Mouse (Mus musculus) neural tube, embryonic 14.5 days (tissue): Measurements from ENCODE around the gene 9230102O04Rik. TPM values are rescaled to one million over a fixed set of nuclear protein-coding genes. Genes with fewer than 3 reads are reported as not detected.

ENCODE experiments used
- ATAC-seq: fragments of 200-750 bp; cut with Nextera tagmentation; 2 replicates; pipeline ENCODE4 v1.8.0; 2017; ENCODE audit warnings: low read depth, mild to moderate bottlenecking, moderate TSS enrichment, moderate library complexity
- H3K27ac ChIP-seq: fragments of 300-500 bp; sonication (generic); 2 replicates; pipeline ENCODE4 v1.5.1; 2014; ENCODE audit warnings: low read depth, mild to moderate bottlenecking, control low read depth, low read length, moderate library complexity, mixed read lengths
- H3K27me3 ChIP-seq: fragments of 300-500 bp; sonication (generic); 2 replicates; pipeline ENCODE4 v1.6.1; 2014; ENCODE audit warnings: low read length; ENCODE audit not compliant: control insufficient read depth, insufficient read depth
- H3K36me3 ChIP-seq: fragments of 300-500 bp; sonication (generic); 2 replicates; pipeline ENCODE4 v1.6.1; 2014; ENCODE audit warnings: low read length, mixed read lengths; ENCODE audit not compliant: control insufficient read depth, insufficient read depth
- H3K4me1 ChIP-seq: fragments of 300-500 bp; sonication (generic); 2 replicates; pipeline ENCODE4 v1.6.1; 2014; ENCODE audit warnings: low read length; ENCODE audit not compliant: control insufficient read depth, insufficient read depth
- H3K4me2 ChIP-seq: fragments of 300-500 bp; sonication (generic); 2 replicates; pipeline ENCODE4 v1.6.1; 2014; ENCODE audit warnings: mild to moderate bottlenecking, low read depth, low read length, control low read depth
- H3K4me3 ChIP-seq: fragments of 300-500 bp; sonication (generic); 2 replicates; pipeline ENCODE4 v1.5.1; 2014; ENCODE audit warnings: low read depth, low read length, control low read depth, mixed read lengths
- H3K9ac ChIP-seq: fragments of 300-500 bp; sonication (generic); replicated peaks from 2 replicates; pipeline ENCODE4 v1.6.1; 2014; ENCODE audit warnings: low read depth, mild to moderate bottlenecking, control low read depth, low read length, mixed read lengths
- H3K9me3 ChIP-seq: fragments of 300-500 bp; sonication (generic); 2 replicates; pipeline ENCODE4 v1.6.1; 2016; ENCODE audit warnings: low read length; ENCODE audit not compliant: control insufficient read depth
- WGBS: fragments of 180-500 bp; shearing (Covaris S2); extraction: QIAGEN DNeasy Blood & Tissue Kit; methylation state at CpG from one replicate; pipeline ENCODE4 v1.1.7; 2014; 5-methylcytosine and 5-hydroxymethylcytosine counted together
- polyA plus RNA-seq: library from polyadenylated mRNA; unstranded; fragments of >200 nt; fragmentation: Nextera tagmentation; extraction: Ambion mirVana; gene quantifications from 2 replicates; pipeline ENCODE4 v1.2.1, GENCODE M21; 2014

9230102O04Rik gene
- polyA plus RNA-seq, 1 experiment from 2014 or later = 0.46 TPM

DNA sequence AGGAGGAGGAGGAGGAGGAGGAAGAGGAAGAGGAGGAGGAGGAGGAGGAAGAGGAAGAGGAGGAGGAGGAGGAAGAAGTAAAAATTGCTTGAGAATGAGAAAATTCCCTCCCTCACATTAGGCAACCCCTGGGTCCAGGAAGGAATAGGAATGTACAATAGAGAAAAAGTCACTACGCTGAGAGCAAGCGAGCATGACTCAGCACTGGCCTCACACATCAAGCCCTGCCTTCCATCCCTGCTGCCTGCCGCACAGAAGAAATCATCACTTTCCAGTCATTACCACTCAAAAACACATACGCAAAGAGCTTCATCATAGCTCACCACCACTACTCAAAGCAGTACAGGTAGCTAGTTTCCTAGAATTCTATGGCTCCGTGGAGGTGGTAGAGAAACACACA, 28.6 kb downstream of the 9230102O04Rik start:
- H3K27me3 ChIP-seq = no peaks in the 10 kb centered on the region
- H3K4me2 ChIP-seq = no peak overlapping the region
- no peak overlapping the region for H3K4me3 ChIP-seq
- 85% methylated on average over 5 of the region's 5 CpGs for WGBS
- H3K27ac ChIP-seq = no peak overlapping the region
- no peaks in the 10 kb centered on the region for H3K4me1 ChIP-seq
- no peak overlapping the region for H3K9ac ChIP-seq
- H3K9me3 ChIP-seq = no peaks in the 10 kb centered on the region
- no peaks in the 10 kb centered on the region for H3K36me3 ChIP-seq
- no peak for ATAC-seq

DNA sequence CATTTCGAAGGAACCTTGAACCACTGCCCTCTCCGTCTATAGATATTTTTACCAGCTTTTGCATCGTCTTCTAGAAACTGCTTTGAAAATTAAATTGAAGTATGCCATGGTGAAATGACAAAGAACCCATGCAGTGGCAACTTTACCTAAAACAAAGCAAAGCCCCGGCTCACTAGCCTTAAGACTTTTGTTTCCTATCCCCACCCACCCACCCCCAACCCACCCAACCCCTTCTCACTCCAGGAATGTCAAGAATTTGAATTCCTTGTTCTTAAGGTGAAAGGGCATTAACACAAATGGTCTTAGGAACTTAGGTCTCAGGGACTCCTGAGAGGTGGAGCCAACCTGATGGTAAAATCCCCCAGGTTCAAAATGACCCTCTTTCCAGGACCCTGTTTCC, 33.5 kb downstream of the 9230102O04Rik start:
- Histone ChIP-seq H3K9ac (no peak overlapping the region), H3K27ac (no peak overlapping the region), H3K4me1 (peaks cover 5% of the 10 kb centered on the region; the same call in 1 of the 2 replicates), H3K36me3 (no peaks in the 10 kb centered on the region), H3K4me2 (no peak overlapping the region), H3K9me3 (no peaks in the 10 kb centered on the region), H3K4me3 (no peak overlapping the region), H3K27me3 (no peaks in the 10 kb centered on the region)
- ATAC-seq = no peak
- 64% methylated on average over 4 of the region's 4 CpGs for WGBS

DNA sequence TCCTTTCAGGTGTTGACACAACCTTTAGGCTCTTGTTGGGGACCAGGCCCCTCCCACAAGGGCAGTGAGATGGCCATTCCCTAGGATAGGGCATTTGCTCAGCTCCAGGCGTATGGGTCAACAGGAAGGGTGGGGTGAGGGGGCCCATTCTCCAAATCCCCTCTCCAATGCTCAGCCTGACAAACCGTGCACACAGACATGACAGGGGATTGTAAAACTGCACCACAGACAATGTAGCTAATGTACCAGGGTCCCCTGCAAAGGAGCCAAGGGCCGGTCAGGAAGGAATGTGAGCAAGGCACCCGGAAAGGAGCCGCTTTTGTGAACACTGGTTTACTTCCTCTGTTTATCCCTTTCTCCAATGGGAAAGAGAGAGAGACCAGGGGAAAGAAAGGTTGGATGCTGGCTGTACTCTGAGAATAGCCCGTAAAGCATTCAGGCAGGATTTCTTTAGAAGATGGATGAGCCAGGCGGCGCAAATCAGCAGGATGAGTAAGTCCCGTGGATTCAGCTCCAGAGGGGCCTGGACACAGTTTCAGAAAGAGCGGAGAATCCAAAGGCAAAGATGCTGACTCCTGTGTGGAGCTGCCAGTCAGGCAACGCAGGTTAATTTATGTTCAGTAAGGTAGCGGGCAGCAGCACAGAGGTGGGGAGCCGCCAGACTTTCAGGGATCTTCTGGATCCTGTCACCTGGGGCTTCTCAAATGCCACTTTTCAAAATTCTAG, 36.3 kb downstream of the 9230102O04Rik start:
- Histone ChIP-seq H3K9ac (no peak overlapping the region), H3K27ac (no peak overlapping the region), H3K27me3 (no peaks in the 10 kb centered on the region), H3K4me2 (peak overlapping the region; percentile 32), H3K9me3 (no peaks in the 10 kb centered on the region), H3K4me3 (no peak overlapping the region), H3K36me3 (no peaks in the 10 kb centered on the region), H3K4me1 (peaks cover 5% of the 10 kb centered on the region; the same call in 1 of the 2 replicates)
- peak; percentile 63; the same call in 1 of the 2 replicates for ATAC-seq
- 7% methylated on average over 13 of the region's 13 CpGs for WGBS

DNA sequence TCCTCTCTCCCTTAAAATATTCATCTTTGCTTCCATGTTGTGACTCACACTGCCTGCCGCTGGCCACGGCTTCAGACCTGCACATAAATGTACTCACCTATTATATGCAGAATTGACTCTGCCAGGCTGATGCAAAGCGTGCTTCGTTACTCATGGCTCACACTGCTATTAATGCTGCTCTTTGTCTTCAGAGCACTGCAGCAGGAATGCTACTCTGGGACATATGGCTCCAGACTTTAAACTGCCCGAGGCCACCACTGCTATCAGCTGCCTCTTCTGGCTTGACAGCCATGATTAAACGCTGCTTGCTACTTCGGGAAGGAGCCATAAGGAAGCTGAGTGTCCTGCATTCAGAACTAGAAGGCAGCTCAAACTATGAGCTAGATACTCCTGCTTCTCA, 54.1 kb downstream of the 9230102O04Rik start:
- no peaks in the 10 kb centered on the region for H3K9me3 ChIP-seq
- H3K9ac ChIP-seq = no peak overlapping the region
- no peak overlapping the region for H3K4me3 ChIP-seq
- peak; percentile 73; the same call in 1 of the 2 replicates for ATAC-seq
- H3K36me3 ChIP-seq = no peaks in the 10 kb centered on the region
- no peak overlapping the region for H3K27ac ChIP-seq
- H3K27me3 ChIP-seq = no peaks in the 10 kb centered on the region
- no peaks in the 10 kb centered on the region for H3K4me1 ChIP-seq
- H3K4me2 ChIP-seq = no peak overlapping the region
- 38% methylated on average over 7 of the region's 7 CpGs for WGBS

DNA sequence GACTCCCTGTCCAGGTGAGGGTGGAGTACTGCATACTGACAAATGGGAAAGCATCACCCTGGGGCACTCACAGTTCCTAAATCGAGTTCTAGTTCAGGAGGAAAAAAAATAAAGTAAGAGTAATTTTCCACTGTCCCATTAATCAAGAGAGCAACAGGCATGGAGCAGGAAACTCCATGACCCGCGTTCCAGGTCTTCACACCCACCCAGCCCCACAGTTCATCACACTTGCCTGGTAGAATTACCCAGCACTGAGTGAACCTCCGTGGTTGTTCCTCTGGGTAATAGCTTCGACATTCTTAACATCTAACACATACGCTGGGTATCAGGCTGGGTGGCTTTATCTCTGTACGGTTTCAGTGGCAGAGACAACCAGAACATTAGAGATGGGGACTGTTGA, 55.6 kb downstream of the 9230102O04Rik start:
- H3K9ac ChIP-seq = no peak overlapping the region
- no peaks in the 10 kb centered on the region for H3K27me3 ChIP-seq
- no peaks in the 10 kb centered on the region for H3K36me3 ChIP-seq
- no peaks in the 10 kb centered on the region for H3K9me3 ChIP-seq
- H3K4me1 ChIP-seq = no peaks in the 10 kb centered on the region
- no peak overlapping the region for H3K4me2 ChIP-seq
- ATAC-seq = no peak
- 81% methylated on average over 7 of the region's 7 CpGs for WGBS
- no peak overlapping the region for H3K27ac ChIP-seq
- H3K4me3 ChIP-seq = no peak overlapping the region

Other genes with a start within 250 kb of the 9230102O04Rik start
- gene 4930412O13Rik, start 8.3 kb downstream of the 9230102O04Rik start, polyA plus RNA-seq = 0.94 TPM in 1 of 2 replicates, not detected in the other
- gene Gata3, start 494 bp upstream of the 9230102O04Rik start, polyA plus RNA-seq = 8.7 and 13.3 TPM in 2 replicates
- 14.3 and 14.7 TPM in 2 replicates for gene Taf3, start 159.1 kb upstream of the 9230102O04Rik start, polyA plus RNA-seq
- 612 and 652 TPM in 2 replicates for gene Atp5c1, start 191.0 kb upstream of the 9230102O04Rik start, polyA plus RNA-seq
- gene Kin, start 191.1 kb upstream of the 9230102O04Rik start, polyA plus RNA-seq = 26.8 and 29.5 TPM in 2 replicates
- 0.23 and 4.1 TPM in 2 replicates for gene Itih2, start 241.9 kb upstream of the 9230102O04Rik start, polyA plus RNA-seq